Comparison of ENCODE assay signal across 8 mouse cellular contexts in the genomic region with DNA sequence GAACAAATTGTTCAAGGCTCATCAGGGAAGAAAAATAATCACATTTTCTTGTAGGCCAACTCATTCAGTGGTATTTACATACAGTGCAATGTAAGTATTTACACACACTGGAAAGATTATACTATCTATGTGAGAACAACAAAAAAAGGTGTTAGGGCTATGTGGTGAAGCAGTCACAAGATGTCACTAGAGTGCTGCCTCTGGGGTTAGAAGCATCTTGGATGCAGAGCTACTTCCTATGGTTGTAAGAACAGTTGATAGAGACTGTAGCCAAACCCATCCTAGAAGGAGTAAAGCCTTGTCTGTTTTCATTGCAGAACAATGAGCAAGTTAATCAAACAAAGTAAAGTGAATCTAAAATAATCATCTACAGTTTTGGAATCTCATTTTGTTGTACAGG. TPM values are rescaled to one million over a fixed set of nuclear protein-coding genes. Genes with fewer than 3 reads are reported as not detected.
DNase-seq lines count a peak whose midpoint lies in the region; ATAC-seq and TF ChIP-seq lines count a peak whose summit lies in the region.

No protein-coding gene starts in this region.

- no peaks in the 10 kb centered on the region for H3K4me1 ChIP-seq in heart, adult 2 months (ENCODE audit: control insufficient read depth, insufficient read depth, low read length)
- H3K4me1 ChIP-seq in lung, embryonic 14.5 days (ENCODE audit: insufficient read depth): no peaks in the 10 kb centered on the region

- no peak overlapping the region for H3K4me3 ChIP-seq in heart, adult 2 months
- no peak overlapping the region for H3K4me3 ChIP-seq in lung, embryonic 14.5 days (ENCODE audit: low read depth, low read length)

- H3K9me3 ChIP-seq in lung, embryonic 14.5 days (ENCODE audit: low read depth, low read length): no peaks in the 10 kb centered on the region

- H3K36me3 ChIP-seq in heart, adult 2 months (ENCODE audit: control insufficient read depth, insufficient read depth, low read length): no peaks in the 10 kb centered on the region
- H3K36me3 ChIP-seq in lung, embryonic 14.5 days (ENCODE audit: insufficient read depth): no peaks in the 10 kb centered on the region

- H3K9ac ChIP-seq in heart, adult 2 months (ENCODE audit: low read depth, low read length): no peak overlapping the region
- H3K9ac ChIP-seq in lung, embryonic 14.5 days: no peak overlapping the region

- TF ChIP-seq POLR2A in heart, adult 2 months (IDR thresholded peaks at IDR 0.05; ENCODE audit: insufficient read depth, low read depth, low read length): no peak
- TF ChIP-seq POLR2A in brain, embryonic 14.5 days (IDR thresholded peaks at IDR 0.05; ENCODE audit: borderline replicate concordance, extremely low read depth, insufficient read depth, insufficient read length, poor library complexity, severe bottlenecking): no peak

- no peak for TF ChIP-seq EP300 in heart, adult 2 months (IDR thresholded peaks at IDR 0.05; ENCODE audit: insufficient read depth, low read depth, low read length)

- no peak for DNase-seq in heart, adult 2 months
- DNase-seq in heart, postnatal 25 days (ENCODE audit: low spot score): no peak
- DNase-seq in A20 (ENCODE audit: low read depth, low spot score): peak; percentile 54
- DNase-seq in brain, embryonic 14.5 days (ENCODE audit: low read depth): peak; percentile 81
- DNase-seq in frontal cortex, postnatal 36 days (ENCODE audit: low spot score in 2 of 2): peak; percentile 26 to 54
- DNase-seq in lung, embryonic 14.5 days: peak; percentile 81
- peak; percentile 29 to 66 for DNase-seq in right cerebral cortex, adult 2 months (ENCODE audit: low spot score in 2 of 2)
- no peak for DNase-seq in adrenal gland, adult 18-20 months (ENCODE audit: low spot score in 2 of 2)

- intact Hi-C loops in heart, adult 2 months (cut with DNase I): loop anchor here (1.0 kb wide), 1 partner anchor 155 kb away; no protein-coding TSS in a partner anchor
- intact Hi-C loops in heart, postnatal 25 days (cut with DNase I): loop anchor here (1.0 kb wide), 1 partner anchor 155 kb away; no protein-coding TSS in a partner anchor

- peak; percentile 60; the same call in 1 of the 2 replicates for ATAC-seq in lung, embryonic 14.5 days (ENCODE audit: insufficient read depth)

- no peaks in the 10 kb centered on the region for H3K79me2 ChIP-seq in heart, adult 2 months (replicated peaks; ENCODE audit: control insufficient read depth, insufficient read depth, low read length)

- TF ChIP-seq CTCF in heart, adult 2 months (IDR thresholded peaks at IDR 0.05): peak; percentile 85
- TF ChIP-seq CTCF in brain, embryonic 14.5 days (IDR thresholded peaks at IDR 0.05; ENCODE audit: borderline replicate concordance, extremely low read depth, insufficient read depth, insufficient read length): peak; percentile 66; the same call in 1 of the 2 replicates
- peak; percentile 77 for TF ChIP-seq CTCF in lung, embryonic 14.5 days (IDR thresholded peaks at IDR 0.05; ENCODE audit: low read depth)

- H3K27ac ChIP-seq in heart, adult 2 months: no peak overlapping the region
- no peak overlapping the region for H3K27ac ChIP-seq in lung, embryonic 14.5 days (ENCODE audit: low read depth)

- no peaks in the 10 kb centered on the region for H3K27me3 ChIP-seq in heart, adult 2 months (ENCODE audit: control insufficient read depth, insufficient read depth, low read length)
- H3K27me3 ChIP-seq in lung, embryonic 14.5 days (ENCODE audit: insufficient read depth, low read length): no peaks in the 10 kb centered on the region

- no peak overlapping the region for H3K4me2 ChIP-seq in lung, embryonic 14.5 days

RNA-seq across cellular contexts. Expression of a gene that starts 11.3 kb away (rescaled TPM):
- 1 to 10 TPM; 2.3 to 4.0 TPM for total RNA-seq in heart, adult 2 months (2021)
- polyA plus RNA-seq in heart, adult 2 months (2012; rRNA removed): 1.3 and 2.6 TPM in 2 replicates
- total RNA-seq in heart, postnatal 25 days (2021): 1 to 10 TPM; 2.6 TPM
- polyA plus RNA-seq in brain, embryonic 14.5 days (2012; rRNA removed): 3.9 and 4.7 TPM in 2 replicates
- 13.5 and 15.7 TPM in 2 replicates for polyA plus RNA-seq in lung, embryonic 14.5 days (2014; fragmentation: Nextera tagmentation; extraction: Ambion mirVana)
- total RNA-seq in adrenal gland, adult 18-20 months (2021): 1 to 10 TPM; 5.9 to 8.2 TPM

RNA-seq across cellular contexts. Expression of a gene that starts 45.0 kb away (rescaled TPM):
- total RNA-seq in heart, adult 2 months (2021): 10 to 100 TPM; 26.7 to 27.0 TPM
- 6.7 and 16.1 TPM in 2 replicates for polyA plus RNA-seq in heart, adult 2 months (2012; rRNA removed)
- 10 to 100 TPM; 28.5 to 30.7 TPM for total RNA-seq in heart, postnatal 25 days (2021)
- polyA plus RNA-seq in brain, embryonic 14.5 days (2012; rRNA removed): 43.8 and 62.0 TPM in 2 replicates
- polyA plus RNA-seq in lung, embryonic 14.5 days (2014; fragmentation: Nextera tagmentation; extraction: Ambion mirVana): 139 and 140 TPM in 2 replicates
- total RNA-seq in adrenal gland, adult 18-20 months (2021): 10 to 100 TPM; 27.2 to 29.9 TPM

Comparison
In these comparisons a context has a peak if more than half of its experiments do, and no peak if none do; other contexts are left out.
1. DNase-seq: peak in A20 (single experiment), brain, embryonic 14.5 days (single experiment), frontal cortex, postnatal 36 days (2 of 2), lung, embryonic 14.5 days (single experiment) and right cerebral cortex, adult 2 months (2 of 2); none in heart, adult 2 months (0 of 2), heart, postnatal 25 days (single experiment) and adrenal gland, adult 18-20 months (0 of 2).
2. Peak in every context shown above with its lines, with median percentiles within 50 percentile points of each other: CTCF ChIP-seq.